Mouse (Mus musculus) frontal cortex, postnatal 14 days (tissue): ENCODE results near the gene Rasgrf1.
A peak's percentile ranks its signal among the peaks of the same experiment; 100 is the strongest.
"Not testable (repeated sequence)": the region's sequence is repeated elsewhere in the genome, so short reads cannot be mapped to it uniquely, and the experiment has no call there.

Experiments
- DNase-seq, 2 experiments: peaks; one replicate each; pipeline ENCODE4 v3.0.0; 2022; ENCODE audit warnings: low spot score in 2 of 2

The Rasgrf1 gene

DNA sequence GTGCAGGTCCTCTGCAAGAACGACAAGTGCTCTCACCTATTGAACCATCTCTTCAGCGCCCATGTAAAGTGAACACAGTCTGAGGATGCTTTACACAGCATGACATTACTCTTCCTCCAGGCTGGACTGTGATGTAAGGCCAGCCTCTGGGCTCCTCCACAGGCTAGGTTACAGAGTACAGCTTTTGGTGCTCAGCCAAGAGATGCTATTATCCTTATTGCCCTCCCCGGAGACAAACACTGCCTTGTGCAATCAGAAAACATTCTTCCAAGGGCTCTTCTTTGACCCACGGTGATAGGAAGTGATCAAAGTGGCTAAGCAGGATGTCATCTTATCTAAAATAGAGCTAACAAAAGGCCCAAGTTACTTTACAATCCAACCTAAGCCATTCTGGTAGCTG is 128.8 kb downstream of the Rasgrf1 start:
- DNase-seq = no peak

- DNase-seq = no peak
Measured at GRCm38 (mm10) chr9:90040916-90041315, 131.2 kb downstream of the Rasgrf1 start.

DNA sequence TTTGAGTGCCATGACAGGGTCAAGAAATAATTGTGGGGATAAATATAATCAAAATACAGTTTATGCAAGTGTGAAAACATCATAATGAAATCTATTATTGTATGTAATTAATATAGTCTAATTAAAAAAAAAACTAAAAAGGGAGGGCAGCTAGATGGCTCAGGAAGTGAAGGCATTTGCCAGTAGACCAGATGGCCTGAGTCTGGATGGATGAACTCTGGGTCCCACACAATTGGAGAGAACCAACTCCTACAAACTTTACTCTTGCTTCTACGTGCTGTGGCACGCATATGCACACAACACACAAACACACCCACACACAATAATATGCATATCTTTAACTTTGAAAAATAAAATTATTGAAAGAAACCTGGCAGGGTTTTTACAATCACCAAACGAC is 131.8 kb downstream of the Rasgrf1 start:
- DNase-seq = no peak

GRCm38 (mm10) chr9:90042906-90043305 is 133.2 kb downstream of the Rasgrf1 start:
- not testable (repeated sequence) for DNase-seq

DNA sequence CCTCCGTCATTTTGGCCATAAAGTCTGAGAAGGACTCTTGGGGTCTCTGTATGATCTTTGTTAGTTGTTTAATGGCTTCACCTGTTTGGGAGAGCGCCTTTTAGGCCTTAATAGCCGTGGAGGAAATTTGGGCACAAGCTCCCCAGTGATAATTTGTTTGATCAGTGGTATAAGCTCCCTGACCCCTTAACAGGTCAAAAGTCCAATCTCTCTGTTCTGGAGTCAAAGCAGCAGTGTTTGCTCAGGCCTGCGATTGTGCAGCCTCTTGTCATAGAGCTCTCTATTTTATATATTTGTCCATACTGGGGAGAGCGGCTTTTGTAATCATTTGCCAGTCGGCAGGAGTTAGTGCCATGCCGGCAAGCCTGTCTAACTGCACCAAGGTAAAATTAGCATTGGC is 135.5 kb downstream of the Rasgrf1 start:
- no peak for DNase-seq

- DNase-seq = no peak
Measured at GRCm38 (mm10) chr9:90047937-90048627, 138.4 kb downstream of the Rasgrf1 start.

GRCm38 (mm10) chr9:90053852-90054251 is 144.1 kb downstream of the Rasgrf1 start, which contains the start of gene Ctsh:
Gene Ctsh, plus strand, starts transcription at chr9:90054152.
- no peak for DNase-seq

- peak in 1 of 2 experiments; percentile 12 for DNase-seq
Measured at GRCm38 (mm10) chr9:90054371-90055145, 144.8 kb downstream of the Rasgrf1 start.

GRCm38 (mm10) chr9:90055409-90055808 is 145.7 kb downstream of the Rasgrf1 start:
- DNase-seq = no peak

GRCm38 (mm10) chr9:90055911-90056310 is 146.2 kb downstream of the Rasgrf1 start:
- no peak for DNase-seq

DNA sequence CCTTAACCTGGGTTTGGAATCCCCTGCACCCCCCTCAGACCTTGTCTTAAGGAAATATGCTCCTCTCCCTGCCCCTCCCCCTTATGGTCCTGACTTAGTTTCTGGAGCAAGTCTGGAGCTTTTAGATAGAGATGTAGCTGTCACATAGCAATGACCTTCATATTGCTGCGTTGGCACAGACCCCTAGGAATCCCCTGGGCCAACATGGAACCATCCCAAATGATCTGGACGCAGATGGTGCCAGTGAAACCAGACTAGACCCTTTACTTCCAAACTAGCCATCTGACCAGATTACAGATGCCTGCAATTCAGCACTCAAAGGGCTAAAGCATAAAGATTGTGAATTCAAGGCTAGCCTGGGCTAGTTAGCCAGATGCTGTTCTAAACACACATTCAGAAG is 147.0 kb downstream of the Rasgrf1 start:
- DNase-seq = no peak

DNA sequence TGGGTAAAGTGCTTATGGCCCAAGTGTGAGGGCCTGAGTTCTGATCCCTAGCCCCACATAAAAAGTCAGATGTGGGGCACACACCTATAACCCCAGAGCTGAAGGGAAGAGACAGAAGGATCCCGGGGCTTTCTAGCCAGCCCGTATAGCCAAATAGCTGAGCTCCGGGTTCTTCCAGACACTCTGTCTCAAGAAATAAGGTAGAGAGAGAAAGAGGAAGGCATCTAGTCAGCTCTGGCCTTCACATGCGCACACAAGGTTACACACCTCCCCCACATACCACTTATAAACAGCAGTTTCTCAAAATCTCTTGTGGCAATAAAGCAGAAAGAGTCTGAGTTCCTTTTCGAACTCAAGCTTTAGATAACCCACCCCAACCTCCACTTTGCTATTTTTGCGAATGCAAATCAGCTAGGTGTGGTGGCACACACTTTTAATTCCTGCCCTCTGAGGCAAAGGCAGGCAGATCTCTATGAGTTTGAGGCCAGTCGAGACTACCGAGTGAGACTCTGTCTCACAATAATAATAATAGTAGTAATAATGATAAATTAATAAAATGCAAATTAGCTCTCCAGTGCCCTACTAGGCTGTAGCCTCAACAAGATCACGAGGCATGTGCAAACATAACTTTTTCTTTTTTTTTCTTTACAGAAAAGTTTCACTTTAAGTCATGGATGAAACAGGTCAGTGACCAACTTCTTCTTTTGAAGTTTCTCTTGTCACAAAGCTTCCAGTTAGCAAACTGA is 150.3 kb downstream of the Rasgrf1 start:
- no peak for DNase-seq

DNA sequence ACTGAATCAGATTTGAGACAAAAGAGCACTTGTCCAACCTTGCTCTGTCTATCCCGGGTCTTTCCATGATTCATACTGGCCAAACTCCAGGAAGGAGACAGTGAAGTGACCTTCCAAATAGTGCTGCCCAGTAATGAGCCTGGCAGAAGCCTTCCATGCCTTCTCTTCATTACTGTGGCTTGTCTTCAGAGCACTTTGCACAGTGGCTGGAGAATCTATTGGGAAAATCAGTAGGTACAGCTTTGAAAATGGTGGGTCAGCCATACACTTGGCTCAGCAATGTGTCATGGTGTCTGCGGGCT is 150.8 kb downstream of the Rasgrf1 start:
- no peak for DNase-seq

DNA sequence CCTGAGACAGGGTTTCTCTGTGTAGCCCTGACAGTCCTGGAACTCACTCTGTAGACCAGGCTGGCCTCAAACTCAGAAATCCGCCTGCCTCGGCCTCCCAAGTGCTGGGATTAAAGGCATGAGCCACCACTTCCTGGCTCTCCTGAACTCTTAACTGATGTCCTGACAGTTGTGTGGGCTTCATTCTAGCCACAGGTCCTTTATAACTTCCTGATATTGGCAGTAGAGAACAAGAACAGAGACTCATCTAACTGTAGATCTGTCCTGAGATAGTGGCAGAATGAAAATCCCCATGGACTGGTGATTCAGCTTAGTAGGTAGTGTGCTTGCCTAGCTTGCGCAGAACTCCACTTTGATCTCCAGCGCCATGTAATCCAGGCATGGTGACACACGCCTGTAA is 151.2 kb downstream of the Rasgrf1 start:
- DNase-seq = not testable (repeated sequence)

- no peak for DNase-seq
Measured at GRCm38 (mm10) chr9:90067341-90067740, 157.6 kb downstream of the Rasgrf1 start.

- no peak for DNase-seq
Measured at GRCm38 (mm10) chr9:90068786-90069185, 159.1 kb downstream of the Rasgrf1 start.

- no peak for DNase-seq
Measured at GRCm38 (mm10) chr9:90069485-90069884, 159.8 kb downstream of the Rasgrf1 start.

DNA sequence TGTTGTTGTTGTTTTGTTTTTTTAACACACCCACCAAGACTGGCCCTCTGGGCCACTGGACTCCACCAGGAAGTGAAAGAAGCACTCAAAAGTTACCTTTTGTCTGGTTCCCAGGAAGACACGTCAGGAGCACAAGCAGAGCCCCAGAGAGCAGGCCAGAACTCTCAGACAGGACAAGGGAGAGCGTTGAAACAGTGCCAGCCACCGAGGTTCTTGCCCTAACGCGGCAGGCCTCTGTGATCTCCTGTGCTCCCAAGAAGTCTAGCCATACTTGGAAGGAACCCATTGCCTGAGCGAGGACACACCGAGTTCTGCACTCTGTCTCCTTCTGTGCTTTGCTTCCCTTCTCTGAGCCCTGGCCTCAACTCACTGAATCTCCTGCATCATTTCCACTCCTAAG is 160.5 kb downstream of the Rasgrf1 start:
- no peak for DNase-seq

DNA sequence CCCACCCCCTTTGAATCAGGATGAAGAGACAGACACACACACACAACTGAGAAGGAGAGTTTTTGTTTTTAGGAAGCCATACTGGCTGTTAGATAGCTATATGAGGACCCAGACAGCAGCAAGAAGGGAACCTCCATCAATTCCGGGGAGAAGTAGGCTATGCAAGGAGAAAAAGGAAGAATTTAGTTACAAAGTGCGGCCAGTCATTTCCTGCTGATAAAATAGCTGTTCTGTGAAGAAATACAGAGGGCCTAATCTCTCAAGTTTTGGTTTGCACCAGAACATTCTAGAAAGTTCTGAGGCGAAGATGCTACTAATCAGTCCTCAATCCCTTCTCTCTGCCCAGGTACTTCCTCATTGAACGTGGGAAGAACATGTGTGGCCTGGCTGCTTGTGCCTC is 165.6 kb downstream of the Rasgrf1 start:
- DNase-seq = no peak

DNA sequence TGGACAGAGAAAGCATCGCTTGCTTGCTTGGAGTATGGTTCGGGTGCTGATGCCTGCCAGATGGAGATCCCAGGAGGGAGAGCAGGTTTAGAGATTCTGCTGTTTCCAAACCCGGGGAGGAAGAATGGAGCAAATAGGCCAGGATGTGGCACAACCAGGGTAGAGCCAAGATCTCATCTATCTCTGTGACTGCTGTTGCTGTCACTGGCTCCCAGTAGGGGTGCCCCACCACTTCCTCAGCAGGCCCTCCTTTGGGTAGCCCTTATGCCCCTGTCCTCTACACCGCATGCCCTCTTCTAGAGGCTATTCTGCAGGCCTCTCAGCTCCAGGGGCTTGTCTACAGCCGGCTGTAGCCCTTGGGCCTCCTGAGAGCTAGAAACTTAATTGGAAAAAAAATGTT is 166.4 kb downstream of the Rasgrf1 start:
- no peak for DNase-seq
